Mouse (Mus musculus): Measurements from ENCODE around the gene Gnpat.

- TF ChIP-seq MXI1 (IDR thresholded peaks at IDR 0.05; ENCODE audit: low read depth, low read length): no peak
- TF ChIP-seq CTCF (conservative IDR thresholded peaks at IDR 0.05 in 1 of 2, IDR thresholded peaks at IDR 0.05 in 1 of 2; ENCODE audit: low read depth in 2 of 2, low read length in 2 of 2): no peak
- TF ChIP-seq MAZ (IDR thresholded peaks at IDR 0.05; ENCODE audit: low read depth, low read length): no peak
- TF ChIP-seq HCFC1 (IDR thresholded peaks at IDR 0.05; ENCODE audit: low read depth, low read length): no peak
- no peak for TF ChIP-seq EP300 (IDR thresholded peaks at IDR 0.05; ENCODE audit: low read length)
- no peak for TF ChIP-seq PAX5 (IDR thresholded peaks at IDR 0.05; ENCODE audit: low read length)
- TF ChIP-seq POLR2AphosphoS2 (IDR thresholded peaks at IDR 0.05; ENCODE audit: low read depth, low read length): no peak
These were observed 63.5 kb downstream of the Gnpat start for GRCm38 (mm10) chr8:124926351-124926771.

All from CH12.LX (cell line).